Mouse (Mus musculus) left cerebral cortex, adult 2 months (tissue): ENCODE data around the gene Ttc7b. TPM values are rescaled to one million over a fixed set of nuclear protein-coding genes. Genes with fewer than 3 reads are reported as not detected.
A peak's percentile ranks its signal among the peaks of the same experiment; 100 is the strongest.

ENCODE experiments used
- DNase-seq, 2 experiments: peaks; one replicate each; pipeline ENCODE4 v3.0.0; 2021 to 2022; ENCODE audit warnings: low spot score in 2 of 2, mixed read lengths in 1 of 2; ENCODE audit errors: extremely low spot score in 1 of 2
- H3K27ac ChIP-seq: fragments of 200-600 bp; 2 replicates; pipeline ENCODE4 v1.8.1; 2022
- H3K4me3 ChIP-seq: fragments of 200-600 bp; 2 replicates; pipeline ENCODE4 v1.8.1; 2022
- CTCF ChIP-seq: fragments of 200-600 bp; IDR thresholded peaks from 2 replicates; pipeline ENCODE4 v1.8.1; 2022; ENCODE audit warnings: antibody characterized with exemption, mild to moderate bottlenecking, moderate library complexity
- intact Hi-C: fragments of 180-260 bp; cut with DNase I; formaldehyde crosslinking; loops from one replicate; pipeline ENCODE4 v1.15.1; 2025
- total RNA-seq, 2 experiments: library from RNA; stranded (reverse); gene quantifications; 2 replicates each; pipeline ENCODE4 v1.2.3; 2021

Gene Ttc7b
- total RNA-seq, 2 experiments from 2014 or later: 242 to 253 TPM

GRCm38 (mm10) chr12:100474661-100475321, 45.8 kb downstream of the Ttc7b start:
- Histone ChIP-seq H3K27ac (peak overlapping the region; percentile 8; the same call in 1 of the 2 replicates), H3K4me3 (no peak overlapping the region)
- intact Hi-C loops: loop anchor here (5.0 kb wide), 1 partner anchor 47 kb away; no protein-coding TSS in a partner anchor
- no peak for TF ChIP-seq CTCF
- DNase-seq: no peak

GRCm38 (mm10) chr12:100470295-100470694, 50.3 kb downstream of the Ttc7b start:
- DNase-seq: no peak
- intact Hi-C loops: no loop called here
- no peak for TF ChIP-seq CTCF
- H3K27ac ChIP-seq: peak overlapping the region; percentile 72
- no peak overlapping the region for H3K4me3 ChIP-seq

GRCm38 (mm10) chr12:100469503-100470293, 50.9 kb downstream of the Ttc7b start:
- intact Hi-C loops: no loop called here
- no peak for DNase-seq
- peak overlapping the region; percentile 72 for H3K27ac ChIP-seq

GRCm38 (mm10) chr12:100465101-100465715, 55.4 kb downstream of the Ttc7b start:
- Histone ChIP-seq H3K4me3 (no peak overlapping the region), H3K27ac (no peak overlapping the region)
- intact Hi-C loops: no loop called here
- no peak for DNase-seq
- no peak for TF ChIP-seq CTCF

More at GRCm38 (mm10) chr12:100469503-100470293, 50.9 kb downstream of the Ttc7b start:
- no peak for TF ChIP-seq CTCF
- no peak overlapping the region for H3K4me3 ChIP-seq

- Histone ChIP-seq H3K27ac (no peak overlapping the region), H3K4me3 (no peak overlapping the region)
- no peak for TF ChIP-seq CTCF
- DNase-seq: no peak
- intact Hi-C loops: no loop called here
Observed at GRCm38 (mm10) chr12:100457701-100458100, 62.9 kb downstream of the Ttc7b start.

- 0 out of 2 replicates have a peak overlapping the region, but pooled peaks have one; percentile 28 for H3K27ac ChIP-seq
- no peak overlapping the region for H3K4me3 ChIP-seq
- intact Hi-C loops: no loop called here
- DNase-seq: no peak
- TF ChIP-seq CTCF: no peak
Observed at GRCm38 (mm10) chr12:100456257-100456975, 64.2 kb downstream of the Ttc7b start.

GRCm38 (mm10) chr12:100455453-100455852, 65.2 kb downstream of the Ttc7b start:
- peak; percentile 14 for TF ChIP-seq CTCF
- Histone ChIP-seq H3K27ac (no peak overlapping the region), H3K4me3 (no peak overlapping the region)
- DNase-seq: no peak
- intact Hi-C loops: no loop called here

- no peak for TF ChIP-seq CTCF
- Histone ChIP-seq H3K4me3 (no peak overlapping the region), H3K27ac (0 out of 2 replicates have a peak overlapping the region, but pooled peaks have one; percentile 53)
- DNase-seq: no peak
- intact Hi-C loops: no loop called here
Observed at GRCm38 (mm10) chr12:100447701-100448277, 72.8 kb downstream of the Ttc7b start.

GRCm38 (mm10) chr12:100447161-100447560, 73.5 kb downstream of the Ttc7b start:
- intact Hi-C loops: no loop called here
- H3K27ac ChIP-seq: peak overlapping the region; percentile 16; the same call in 1 of the 2 replicates
- TF ChIP-seq CTCF: no peak
- no peak overlapping the region for H3K4me3 ChIP-seq
- no peak for DNase-seq

GRCm38 (mm10) chr12:100445686-100446085, 74.9 kb downstream of the Ttc7b start:
- intact Hi-C loops: no loop called here
- DNase-seq: no peak
- H3K27ac ChIP-seq: peak overlapping the region; percentile 62; the same call in 1 of the 2 replicates
- TF ChIP-seq CTCF: no peak
- no peak overlapping the region for H3K4me3 ChIP-seq

GRCm38 (mm10) chr12:100445271-100445670, 75.4 kb downstream of the Ttc7b start:
- DNase-seq: no peak
- TF ChIP-seq CTCF: no peak
- H3K4me3 ChIP-seq: no peak overlapping the region
- H3K27ac ChIP-seq: peak overlapping the region; percentile 62; the same call in 1 of the 2 replicates
- intact Hi-C loops: no loop called here
